Mouse (Mus musculus): ENCODE measurements at regions not wholly inside any gene's neighbourhood (a gene's known extent, or its start where the extent isn't known, plus 50 kb on each side); places are given as distances from the start of the nearest gene placed in this dataset.

GRCm38 (mm10) chr15:68644862-68645261 lies 2144.2 kb upstream of the Lrrc6 start:
- in situ Hi-C loops (cut with MboI, MseI): no loop called here

- in situ Hi-C loops (cut with MboI, MseI): no loop called here
Observed at GRCm38 (mm10) chr15:68635633-68636032, 2134.9 kb upstream of the Lrrc6 start.

GRCm38 (mm10) chr15:68626976-68627375 lies 2126.3 kb upstream of the Lrrc6 start:
- in situ Hi-C loops (cut with MboI, MseI): no loop called here

GRCm38 (mm10) chr15:68624831-68625230 lies 2124.1 kb upstream of the Lrrc6 start:
- in situ Hi-C loops (cut with MboI, MseI): no loop called here

- in situ Hi-C loops (cut with MboI, MseI): no loop called here
Observed at GRCm38 (mm10) chr15:68620417-68621214, 2119.9 kb upstream of the Lrrc6 start.

GRCm38 (mm10) chr15:68606110-68606791 lies 2105.5 kb upstream of the Lrrc6 start:
- in situ Hi-C loops (cut with MboI, MseI): no loop called here

- in situ Hi-C loops (cut with MboI, MseI): no loop called here
Observed at GRCm38 (mm10) chr15:68605478-68605877, 2104.8 kb upstream of the Lrrc6 start.

GRCm38 (mm10) chr15:68582177-68582576 lies 2081.5 kb upstream of the Lrrc6 start:
- in situ Hi-C loops (cut with MboI, MseI): no loop called here

GRCm38 (mm10) chr15:68579486-68579885 lies 2078.8 kb upstream of the Lrrc6 start:
- in situ Hi-C loops (cut with MboI, MseI): no loop called here

- in situ Hi-C loops (cut with MboI, MseI): no loop called here
Observed at GRCm38 (mm10) chr15:68560654-68561053, 2059.9 kb upstream of the Lrrc6 start.

GRCm38 (mm10) chr15:68556133-68556532 lies 2055.4 kb upstream of the Lrrc6 start:
- in situ Hi-C loops (cut with MboI, MseI): no loop called here

- in situ Hi-C loops (cut with MboI, MseI): no loop called here
Observed at GRCm38 (mm10) chr15:68536055-68536325, 2035.3 kb upstream of the Lrrc6 start.

GRCm38 (mm10) chr15:68535297-68536054 lies 2034.8 kb upstream of the Lrrc6 start:
- in situ Hi-C loops (cut with MboI, MseI): no loop called here

- in situ Hi-C loops (cut with MboI, MseI): no loop called here
Observed at GRCm38 (mm10) chr15:68520759-68521158, 2020.0 kb upstream of the Lrrc6 start.

- in situ Hi-C loops (cut with MboI, MseI): no loop called here
Observed at GRCm38 (mm10) chr15:68512431-68512830, 2011.7 kb upstream of the Lrrc6 start.

GRCm38 (mm10) chr15:68508190-68508589 lies 2007.5 kb upstream of the Lrrc6 start:
- in situ Hi-C loops (cut with MboI, MseI): no loop called here

- in situ Hi-C loops (cut with MboI, MseI): no loop called here
Observed at GRCm38 (mm10) chr15:68506093-68506492, 2005.4 kb upstream of the Lrrc6 start.

GRCm38 (mm10) chr15:68496438-68496837 lies 1995.7 kb upstream of the Lrrc6 start:
- in situ Hi-C loops (cut with MboI, MseI): no loop called here

GRCm38 (mm10) chr15:68484789-68485188 lies 1984.1 kb upstream of the Lrrc6 start:
- in situ Hi-C loops (cut with MboI, MseI): no loop called here

GRCm38 (mm10) chr15:68477745-68478144 lies 1977.0 kb upstream of the Lrrc6 start:
- in situ Hi-C loops (cut with MboI, MseI): no loop called here

GRCm38 (mm10) chr15:68471928-68472327 lies 1971.2 kb upstream of the Lrrc6 start:
- in situ Hi-C loops (cut with MboI, MseI): no loop called here

- in situ Hi-C loops (cut with MboI, MseI): no loop called here
Observed at GRCm38 (mm10) chr15:68462851-68463250, 1962.1 kb upstream of the Lrrc6 start.

- in situ Hi-C loops (cut with MboI, MseI): no loop called here
Observed at GRCm38 (mm10) chr15:68457239-68457638, 1956.5 kb upstream of the Lrrc6 start.

Data from regulatory T cell (primary cell).